Mouse (Mus musculus) forebrain, postnatal 0 days (tissue): Measurements from ENCODE around the gene Dnaic2. TPM values are rescaled to one million over a fixed set of nuclear protein-coding genes. Genes with fewer than 3 reads are reported as not detected.

Source experiments
- ATAC-seq: fragments of 200-750 bp; cut with Nextera tagmentation; 2 replicates; pipeline ENCODE4 v1.8.0; 2017; ENCODE audit warnings: mild to moderate bottlenecking, moderate library complexity
- DNase-seq: peaks from one replicate; pipeline ENCODE4 v3.0.0-alpha.2; 2015
- H3K27ac ChIP-seq: fragments of 300-500 bp; sonication (generic); 2 replicates; pipeline ENCODE4 v1.5.1; 2014; ENCODE audit warnings: low read depth, mild to moderate bottlenecking, antibody characterized with exemption, low read length, moderate library complexity, mixed read lengths
- H3K27me3 ChIP-seq: fragments of 300-500 bp; sonication (generic); 2 replicates; pipeline ENCODE4 v1.6.1; 2014; ENCODE audit warnings: mild to moderate bottlenecking, low read length, mixed read lengths; ENCODE audit not compliant: insufficient read depth
- H3K36me3 ChIP-seq: fragments of 300-500 bp; sonication (generic); 2 replicates; pipeline ENCODE4 v1.6.1; 2014; ENCODE audit warnings: mild to moderate bottlenecking, moderate library complexity; ENCODE audit not compliant: insufficient read depth
- H3K4me1 ChIP-seq: fragments of 300-500 bp; sonication (generic); 2 replicates; pipeline ENCODE4 v1.6.1; 2014; ENCODE audit warnings: antibody characterized with exemption; ENCODE audit not compliant: insufficient read depth
- H3K4me2 ChIP-seq: fragments of 300-500 bp; sonication (generic); 2 replicates; pipeline ENCODE4 v1.6.1; 2014; ENCODE audit warnings: low read depth, mild to moderate bottlenecking, moderate library complexity
- H3K4me3 ChIP-seq: fragments of 300-500 bp; sonication (generic); 2 replicates; pipeline ENCODE4 v1.5.1; 2014; ENCODE audit warnings: low read depth, low read length, mixed read lengths
- H3K9ac ChIP-seq: fragments of 300-500 bp; sonication (generic); 2 replicates; pipeline ENCODE4 v1.6.1; 2014; ENCODE audit warnings: mild to moderate bottlenecking
- H3K9me3 ChIP-seq: fragments of 300-500 bp; sonication (generic); 2 replicates; pipeline ENCODE4 v1.6.1; 2016; ENCODE audit warnings: low read length
- CTCF ChIP-seq: sonication (generic); IDR thresholded peaks from 2 replicates; pipeline ENCODE4 v1.5.1; 2016; ENCODE audit warnings: antibody characterized with exemption, control low read depth, low read depth
- WGBS: fragments of 180-500 bp; shearing (Covaris S2); extraction: QIAGEN DNeasy Blood & Tissue Kit; methylation state at CpG from one replicate; pipeline ENCODE4 v1.1.7; 2014; 5-methylcytosine and 5-hydroxymethylcytosine counted together
- polyA plus RNA-seq: library from polyadenylated mRNA; unstranded; fragments of >200 nt; fragmentation: Nextera tagmentation; extraction: Ambion mirVana; gene quantifications from 2 replicates; pipeline ENCODE4 v1.2.1, GENCODE M21; 2015
- total RNA-seq: library from RNA; depleted of rRNA; stranded (reverse); fragments of >200 nt; gene quantifications from 2 replicates; pipeline ENCODE4 v1.2.3, GENCODE M21; 2014; rRNA removed

Gene Dnaic2
- 4.7 and 8.9 TPM in 2 replicates for total RNA-seq
- 3.1 and 4.4 TPM in 2 replicates for polyA plus RNA-seq

GRCm38 (mm10) chr11:114726965-114727825, at the start of gene Dnaic2:
TSS of gene Dnaic2 (plus strand) at chr11:114727408.
- ATAC-seq: peak; percentile 93
- DNase-seq: peak; percentile 81
- no peaks in the 10 kb centered on the region; the same call in none of the 2 replicates for H3K4me1 ChIP-seq
- H3K4me3 ChIP-seq: peak within 1 kb of the TSS; percentile 27
- H3K27me3 ChIP-seq: no peaks in the 10 kb centered on the region
- 11% methylated on average over 34 of the region's 34 CpGs for WGBS
- H3K36me3 ChIP-seq: no peaks in the 10 kb centered on the region
- no peaks in the 10 kb centered on the region for H3K9me3 ChIP-seq
- no peak for TF ChIP-seq CTCF
- H3K27ac ChIP-seq: no peak within 1 kb of the TSS
- peak within 1 kb of the TSS; percentile 29 for H3K9ac ChIP-seq
- H3K4me2 ChIP-seq: peak within 1 kb of the TSS; percentile 64

- Histone ChIP-seq H3K4me2 (no peak overlapping the region), H3K4me3 (no peak overlapping the region), H3K4me1 (no peaks in the 10 kb centered on the region; the same call in 1 of the 2 replicates), H3K9me3 (no peaks in the 10 kb centered on the region), H3K9ac (no peak overlapping the region), H3K27me3 (no peaks in the 10 kb centered on the region), H3K36me3 (no peaks in the 10 kb centered on the region), H3K27ac (no peak overlapping the region)
- no peak for TF ChIP-seq CTCF
- DNase-seq (no peak), ATAC-seq (no peak)
- WGBS: 68% methylated on average over 8 of the region's 8 CpGs
These were observed 47.6 kb upstream of the Dnaic2 start for GRCm38 (mm10) chr11:114679582-114679981.

- DNase-seq (no peak), ATAC-seq (no peak)
- WGBS: 59% methylated on average over 10 of the region's 10 CpGs
- H3K9me3 ChIP-seq: no peaks in the 10 kb centered on the region
- no peak overlapping the region for H3K4me2 ChIP-seq
- H3K9ac ChIP-seq: no peak overlapping the region
- H3K4me3 ChIP-seq: no peak overlapping the region
- no peak for TF ChIP-seq CTCF
- no peaks in the 10 kb centered on the region for H3K36me3 ChIP-seq
- no peaks in the 10 kb centered on the region for H3K27me3 ChIP-seq
- H3K27ac ChIP-seq: no peak overlapping the region
- H3K4me1 ChIP-seq: no peaks in the 10 kb centered on the region; the same call in 1 of the 2 replicates
These were observed 46.9 kb upstream of the Dnaic2 start for GRCm38 (mm10) chr11:114680291-114680690.

GRCm38 (mm10) chr11:114681054-114681453, 46.2 kb upstream of the Dnaic2 start:
- H3K27me3 ChIP-seq: no peaks in the 10 kb centered on the region
- H3K9ac ChIP-seq: no peak overlapping the region
- H3K27ac ChIP-seq: no peak overlapping the region
- DNase-seq (no peak), ATAC-seq (no peak)
- no peaks in the 10 kb centered on the region for H3K36me3 ChIP-seq
- no peaks in the 10 kb centered on the region for H3K4me1 ChIP-seq
- no peak for TF ChIP-seq CTCF
- 68% methylated on average over 5 of the region's 5 CpGs for WGBS
- H3K4me2 ChIP-seq: no peak overlapping the region
- H3K4me3 ChIP-seq: no peak overlapping the region
- no peaks in the 10 kb centered on the region for H3K9me3 ChIP-seq

- no peak overlapping the region for H3K9ac ChIP-seq
- WGBS: 96% methylated on average over 13 of the region's 13 CpGs
- H3K4me3 ChIP-seq: no peak overlapping the region
- no peak overlapping the region for H3K4me2 ChIP-seq
- ATAC-seq (no peak), DNase-seq (no peak)
- no peak overlapping the region for H3K27ac ChIP-seq
- H3K27me3 ChIP-seq: no peaks in the 10 kb centered on the region
- TF ChIP-seq CTCF: no peak
- no peaks in the 10 kb centered on the region for H3K4me1 ChIP-seq
- H3K36me3 ChIP-seq: no peaks in the 10 kb centered on the region
- no peaks in the 10 kb centered on the region for H3K9me3 ChIP-seq
These were observed 44.8 kb upstream of the Dnaic2 start for GRCm38 (mm10) chr11:114682321-114682900.

- WGBS: 83% methylated on average over 10 of the region's 10 CpGs
- TF ChIP-seq CTCF: no peak
- H3K4me1 ChIP-seq: no peaks in the 10 kb centered on the region
- DNase-seq (no peak), ATAC-seq (no peak)
- H3K9ac ChIP-seq: no peak overlapping the region
- no peak overlapping the region for H3K4me3 ChIP-seq
- H3K9me3 ChIP-seq: no peaks in the 10 kb centered on the region
- no peak overlapping the region for H3K4me2 ChIP-seq
- H3K27ac ChIP-seq: no peak overlapping the region
- H3K36me3 ChIP-seq: no peaks in the 10 kb centered on the region
- no peaks in the 10 kb centered on the region for H3K27me3 ChIP-seq
These were observed 44.0 kb upstream of the Dnaic2 start for GRCm38 (mm10) chr11:114683029-114683721.
